Mouse (Mus musculus) C2C12 (cell line): ENCODE measurements at regions not wholly inside any gene's neighbourhood (a gene's known extent, or its start where the extent isn't known, plus 50 kb on each side); places are given as distances from the start of the nearest gene placed in this dataset.

Experiments
- CEBPB ChIP-seq: IDR thresholded peaks from one replicate; pipeline ENCODE4 v1.6.1; 2011; ENCODE audit warnings: low read depth, mild to moderate bottlenecking, control low read depth, moderate library complexity
- CTCF ChIP-seq: IDR thresholded peaks from one replicate; pipeline ENCODE4 v1.5.1; 2011; ENCODE audit not compliant: control insufficient read depth, insufficient read depth, insufficient read length
- FOSL1 ChIP-seq: IDR thresholded peaks from one replicate; pipeline ENCODE4 v1.8.0; 2011; ENCODE audit warnings: mild to moderate bottlenecking, low read length; ENCODE audit not compliant: poor library complexity, insufficient read depth, severe bottlenecking
- MAX ChIP-seq: IDR thresholded peaks from one replicate; pipeline ENCODE4 v1.6.1; 2011; ENCODE audit warnings: mild to moderate bottlenecking, control low read depth
- MYOD1 ChIP-seq: IDR thresholded peaks from one replicate; pipeline ENCODE4 v1.6.1; 2011; ENCODE audit warnings: low read depth; ENCODE audit not compliant: control insufficient read depth, insufficient read length
- MYOG ChIP-seq: IDR thresholded peaks from one replicate; pipeline ENCODE4 v1.6.1; 2011; ENCODE audit not compliant: control insufficient read depth, insufficient read length; ENCODE audit errors: extremely low read depth
- USF1 ChIP-seq: IDR thresholded peaks from one replicate; pipeline ENCODE4 v1.6.1; 2011; ENCODE audit warnings: low read depth, mild to moderate bottlenecking, control low read depth, moderate library complexity

- no peak for TF ChIP-seq CTCF
- no peak for TF ChIP-seq CEBPB
- no peak for TF ChIP-seq MYOG
- no peak for TF ChIP-seq USF1
- no peak for TF ChIP-seq MYOD1
- no peak for TF ChIP-seq MAX
- no peak for TF ChIP-seq FOSL1
These were observed 110.1 kb upstream of the Slc30a5 start for GRCm38 (mm10) chr13:100943206-100943848.
